Mouse (Mus musculus): ENCODE measurements around the gene Hecw2.

- TF ChIP-seq POLR2A (IDR thresholded peaks at IDR 0.05; ENCODE audit: borderline replicate concordance, control insufficient read depth, low read depth, low read length) = no peak
- TF ChIP-seq CTCF (IDR thresholded peaks at IDR 0.05; ENCODE audit: control insufficient read depth, insufficient read depth, low read length) = no peak
Measured at GRCm38 (mm10) chr1:54002077-54002476, 192.9 kb downstream of the Hecw2 start.
